Mouse (Mus musculus) heart, embryonic 12.5 days (tissue): ENCODE data around the gene Emc6. TPM values are rescaled to one million over a fixed set of nuclear protein-coding genes. Genes with fewer than 3 reads are reported as not detected.

Source experiments
- polyA plus RNA-seq: library from polyadenylated mRNA; unstranded; fragments of >200 nt; fragmentation: Nextera tagmentation; extraction: Ambion mirVana; gene quantifications from 2 replicates; pipeline ENCODE4 v1.2.1, GENCODE M21; 2016

The Emc6 gene
- polyA plus RNA-seq, 1 experiment from 2014 or later, result 101 TPM

Other genes starting within 250 kb of the Emc6 start
- gene Atp2a3, start 215.9 kb downstream of the Emc6 start, polyA plus RNA-seq, result 4.8 and 5.7 TPM in 2 replicates
- gene P2rx1, start 177.9 kb downstream of the Emc6 start, polyA plus RNA-seq, result 2.2 and 2.7 TPM in 2 replicates
- gene Camkk1, start 158.0 kb downstream of the Emc6 start, polyA plus RNA-seq, result 2.0 and 2.2 TPM in 2 replicates
- gene Ncbp3, start 129.3 kb downstream of the Emc6 start, polyA plus RNA-seq, result 10.9 and 11.0 TPM in 2 replicates
- gene Itgae, start 86.5 kb downstream of the Emc6 start, polyA plus RNA-seq, result 0.17 and 0.19 TPM in 2 replicates
- 13.9 and 14.4 TPM in 2 replicates for gene Haspin, start 38.7 kb downstream of the Emc6 start, polyA plus RNA-seq
- gene P2rx5, start 16.6 kb downstream of the Emc6 start, polyA plus RNA-seq, result 1.8 and 2.2 TPM in 2 replicates
- gene Tax1bp3, start within 50 bp of the Emc6 start, polyA plus RNA-seq, result 239 and 249 TPM in 2 replicates
- gene Ctns, start 22.0 kb upstream of the Emc6 start, polyA plus RNA-seq, result 13.9 and 15.9 TPM in 2 replicates
- gene Shpk, start 22.4 kb upstream of the Emc6 start, polyA plus RNA-seq, result 0.36 and 0.54 TPM in 2 replicates
- 0.05 TPM in 1 of 2 replicates, not detected in the other for gene Trpv1, start 57.3 kb upstream of the Emc6 start, polyA plus RNA-seq
- gene Trpv3, start 90.4 kb upstream of the Emc6 start, polyA plus RNA-seq, result 0.03 TPM in 2 replicates
- not detected in 2 replicates for gene Aspa, start 152.6 kb upstream of the Emc6 start, polyA plus RNA-seq
- not detected in 2 replicates for gene Gm49340, start 152.7 kb upstream of the Emc6 start, polyA plus RNA-seq
- not detected in 2 replicates for gene Spata22, start 152.7 kb upstream of the Emc6 start, polyA plus RNA-seq
- gene Olfr20, start 173.7 kb upstream of the Emc6 start, polyA plus RNA-seq, result not detected in 2 replicates
- gene Olfr376, start 194.2 kb upstream of the Emc6 start, polyA plus RNA-seq, result not detected in 2 replicates
- gene Olfr1, start 222.6 kb upstream of the Emc6 start, polyA plus RNA-seq, result not detected in 2 replicates